Mouse (Mus musculus) embryo, embryonic 10.5 days (tissue): ENCODE results near the gene Klhdc7b.
"Not testable (repeated sequence)": the region's sequence is repeated elsewhere in the genome, so short reads cannot be mapped to it uniquely, and the experiment has no call there.

Source experiments
- DNase-seq: peaks from one replicate; pipeline ENCODE4 v3.0.0-alpha.2; 2015; ENCODE audit warnings: low spot score

Gene Klhdc7b

DNA sequence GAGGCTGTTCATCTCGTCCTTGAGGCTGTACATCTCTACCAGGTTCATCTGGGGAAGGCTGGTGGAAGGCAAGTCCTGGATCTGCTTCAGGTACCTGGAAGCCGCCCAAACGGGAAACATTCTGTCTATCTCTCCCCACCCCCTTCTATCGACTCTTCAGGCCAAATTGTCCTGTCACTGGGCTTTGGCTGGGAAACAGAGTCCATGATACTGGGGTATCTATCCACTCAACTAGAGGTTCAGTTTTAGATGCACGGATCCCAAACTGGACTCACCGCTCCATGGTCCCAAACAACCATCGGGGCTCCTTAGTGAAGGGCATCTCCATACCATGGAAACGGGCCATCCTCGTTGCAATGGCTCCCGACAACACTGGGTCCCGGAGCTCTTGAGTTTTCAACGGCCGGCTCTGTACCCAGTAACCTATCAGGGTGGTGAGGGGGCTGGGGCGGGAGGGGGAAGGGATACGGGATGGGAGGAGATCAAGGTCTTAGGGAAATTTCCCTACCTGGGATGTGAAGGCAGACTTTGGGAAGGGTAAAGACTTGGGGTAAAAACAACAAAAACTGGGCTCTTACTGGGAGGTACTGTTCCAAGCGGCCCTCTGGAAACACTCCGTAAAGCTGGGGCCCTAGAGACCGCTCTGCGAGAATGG, 43.5 kb downstream of the Klhdc7b start:
- no peak for DNase-seq

DNA sequence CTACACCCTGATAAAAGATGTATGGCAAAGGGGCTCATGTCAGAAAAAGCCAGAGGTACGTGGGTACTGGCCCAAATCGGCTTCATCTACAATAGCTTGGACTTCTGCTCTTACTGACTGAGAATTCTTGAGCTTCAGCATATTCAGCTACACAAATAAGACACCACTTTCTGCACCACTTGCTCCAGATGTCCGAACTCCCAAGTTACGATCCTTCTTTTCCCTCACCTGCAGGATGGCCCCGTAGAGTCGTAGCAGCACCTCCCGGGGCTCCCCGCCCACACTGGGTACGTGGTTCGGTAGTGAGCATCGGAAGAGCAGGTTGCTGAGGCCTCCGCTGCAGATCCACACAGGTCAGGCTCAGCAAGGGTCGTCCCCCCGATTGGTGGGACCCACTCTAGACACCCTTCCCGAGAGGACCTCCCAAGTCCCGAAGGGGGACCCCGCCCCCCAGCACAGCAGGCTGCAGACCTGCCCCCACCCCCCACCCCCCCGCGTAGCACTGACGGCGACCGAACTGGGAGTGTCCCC, 44.2 kb downstream of the Klhdc7b start:
- no peak for DNase-seq

DNA sequence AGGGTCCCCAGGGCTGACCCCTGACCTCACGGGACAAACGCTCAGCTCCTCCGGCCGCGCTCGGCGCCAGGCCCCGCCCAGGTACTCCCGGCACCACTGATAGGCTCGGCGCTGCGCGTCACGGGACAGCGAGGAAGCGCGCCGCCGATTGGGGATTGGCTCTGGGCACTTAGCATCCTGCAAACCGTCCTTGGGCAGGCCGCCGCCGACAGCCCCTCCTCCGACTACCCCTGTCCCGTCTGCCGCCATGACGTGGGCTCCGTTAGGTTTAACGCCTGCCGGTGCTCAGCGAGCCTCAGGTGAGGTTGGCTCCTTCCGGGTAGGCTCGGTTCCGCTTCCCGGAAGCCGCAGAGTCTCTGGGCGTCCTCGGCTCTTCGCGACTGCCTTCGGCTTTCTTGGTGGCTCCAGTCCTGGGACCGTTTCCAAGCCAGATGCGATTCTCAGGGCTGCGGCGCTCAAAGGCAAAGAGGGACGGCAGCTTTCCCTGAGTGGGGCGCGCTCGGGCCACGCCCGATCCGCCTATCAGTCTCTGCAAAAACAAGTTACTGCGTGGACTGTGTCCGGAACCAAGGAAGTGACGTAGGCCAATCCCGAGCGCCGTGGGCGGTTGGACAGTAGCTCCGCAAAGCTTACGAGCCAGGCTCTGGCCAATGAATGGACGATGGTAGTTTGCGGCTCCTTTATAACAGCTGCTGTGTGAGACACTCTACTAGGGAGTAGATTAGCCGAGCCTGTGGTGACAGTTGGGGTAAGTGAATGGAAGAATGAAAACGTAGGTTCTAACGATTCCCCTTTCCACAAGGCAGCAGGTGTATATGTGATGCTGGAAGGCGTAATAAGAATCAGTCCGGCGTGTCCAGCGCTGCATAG, 44.9 kb downstream of the Klhdc7b start, which contains the start of the genes C730034F03Rik, Gm44502 and Chkb:
Gene C730034F03Rik, plus strand, starts transcription at position 238 of the 870 bp plus-strand sequence.
Gene Gm44502, minus strand, starts transcription at position 345 of the 870 bp plus-strand sequence.
Gene Chkb, minus strand, starts transcription at position 557 of the 870 bp plus-strand sequence.
- DNase-seq, result peak; percentile 95

DNA sequence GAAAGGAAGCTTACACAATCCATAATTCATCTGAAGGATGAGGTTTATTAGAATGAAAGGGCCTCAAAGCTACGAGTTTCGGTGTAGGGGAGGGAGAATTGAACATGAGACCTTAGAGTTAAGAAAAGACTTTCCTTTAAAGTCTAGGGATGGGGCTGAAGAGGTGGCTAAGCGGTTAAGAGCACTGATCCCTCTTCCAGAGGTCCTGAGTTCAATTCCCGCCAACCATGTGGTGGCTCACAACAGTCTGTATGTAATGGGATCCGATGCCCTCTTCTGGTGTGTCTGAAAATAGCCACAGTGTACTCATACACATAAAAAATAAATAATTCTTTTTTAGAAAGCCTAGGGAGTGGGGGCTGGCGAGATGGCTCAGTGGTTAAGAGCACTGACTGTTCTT, 45.6 kb downstream of the Klhdc7b start:
- DNase-seq, result peak; percentile 20

GRCm38 (mm10) chr15:89430771-89431170, 46.1 kb downstream of the Klhdc7b start:
- DNase-seq, result not testable (repeated sequence)

- DNase-seq, result no peak
Observed at GRCm38 (mm10) chr15:89431271-89431670, 46.6 kb downstream of the Klhdc7b start.

DNA sequence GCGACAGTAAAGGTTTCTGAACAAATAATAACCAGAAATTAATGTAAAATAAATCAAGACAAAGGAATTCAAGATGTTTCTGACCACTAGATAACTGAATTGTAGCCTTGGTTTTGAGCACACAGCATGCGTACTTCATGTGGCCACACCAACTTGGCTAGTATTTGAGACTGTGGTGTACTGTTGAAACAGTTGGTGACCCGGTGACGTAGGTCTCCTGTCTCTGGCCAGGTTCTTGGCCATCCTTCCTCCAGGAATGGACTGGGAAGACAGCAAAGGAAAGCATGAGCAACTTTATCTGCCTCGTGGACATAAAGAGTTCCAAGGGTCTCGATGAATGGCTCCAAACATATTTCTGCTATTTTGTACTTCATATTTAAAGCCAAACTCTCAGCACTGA, 47.1 kb downstream of the Klhdc7b start:
- no peak for DNase-seq

DNA sequence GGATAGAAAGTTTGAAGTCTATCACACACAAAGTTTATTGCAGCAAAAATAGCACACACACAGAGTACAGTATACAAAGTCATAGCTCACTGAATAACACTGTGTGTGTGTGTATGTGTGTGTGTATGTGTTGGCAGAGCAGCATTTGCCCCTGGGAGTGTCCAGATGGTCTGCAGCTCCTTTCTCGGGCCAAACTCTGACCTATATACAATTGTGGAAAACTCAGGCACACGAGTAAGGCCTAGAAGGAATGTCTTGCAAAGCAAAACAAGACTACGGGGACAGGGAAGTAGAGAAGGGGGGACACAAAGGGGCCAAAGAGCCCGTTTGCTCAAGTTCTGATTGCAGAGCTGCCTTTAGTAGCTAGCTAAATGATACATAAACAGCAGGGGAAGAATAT, 48.2 kb downstream of the Klhdc7b start:
- DNase-seq, result no peak

GRCm38 (mm10) chr15:89434136-89434535, 49.4 kb downstream of the Klhdc7b start:
- DNase-seq, result no peak

GRCm38 (mm10) chr15:89435878-89436277, 51.2 kb downstream of the Klhdc7b start:
- no peak for DNase-seq
